Mouse (Mus musculus) urinary bladder, postnatal 36 days (tissue): Measurements from ENCODE around the gene BC049352.

Source experiments
- DNase-seq, 2 experiments: peaks; one replicate each; pipeline ENCODE4 v3.0.0; 2022; ENCODE audit warnings: low spot score in 2 of 2, mixed read lengths in 1 of 2

The BC049352 gene

GRCm38 (mm10) chr9:45299231-45300006 is 117.6 kb downstream of the BC049352 start:
- DNase-seq: no peak
